Mouse (Mus musculus) small intestine, adult 2 months (tissue): ENCODE measurements around the gene Zfp579.

Experiments used
- CTCF ChIP-seq: fragments of 200-500 bp; IDR thresholded peaks from 2 replicates; pipeline ENCODE4 v1.5.1; 2012; ENCODE audit warnings: low read depth, mild to moderate bottlenecking, control low read depth, inconsistent platforms, low read length, moderate library complexity, mixed read lengths; ENCODE audit not compliant: insufficient replicate concordance, insufficient read length; ENCODE audit errors: extremely low read depth
- POLR2A ChIP-seq: fragments of 200-500 bp; IDR thresholded peaks from 2 replicates; pipeline ENCODE4 v1.6.1; 2012; ENCODE audit warnings: low read depth, mild to moderate bottlenecking, control low read depth, inconsistent platforms, low read length, moderate library complexity

DNA sequence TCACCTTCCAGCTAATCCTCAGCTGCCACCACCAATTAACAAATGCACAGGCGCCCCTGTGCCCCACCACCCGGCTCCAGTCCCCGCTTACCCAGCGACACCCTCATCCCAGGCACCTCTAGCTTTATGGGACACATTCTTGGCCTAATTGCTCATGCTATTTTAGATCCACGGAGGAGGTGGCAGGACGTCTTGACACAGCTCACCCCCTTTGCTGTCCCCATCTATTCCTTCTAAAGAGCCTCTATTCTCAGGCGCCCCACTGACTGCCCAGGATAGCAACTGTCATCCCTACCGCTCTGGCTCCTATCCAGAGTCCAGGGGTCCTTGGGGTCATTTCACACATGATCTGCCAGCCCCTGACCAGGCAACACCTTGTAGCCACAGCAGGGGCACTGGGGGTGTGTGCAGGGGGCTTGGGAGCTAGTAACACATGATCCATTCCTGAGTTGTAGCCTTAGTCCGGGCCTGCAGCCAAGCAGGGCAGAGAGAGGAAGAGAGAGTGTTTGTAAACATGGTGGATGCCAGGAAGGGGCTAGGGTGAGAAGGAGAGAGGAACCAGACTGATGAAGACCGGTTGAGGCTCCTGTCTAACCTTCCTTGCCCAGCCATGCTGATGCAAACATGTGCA, 42.0 kb downstream of the Zfp579 start:
- no peak for TF ChIP-seq POLR2A
- no peak for TF ChIP-seq CTCF
